Mouse (Mus musculus): ENCODE measurements around the gene Card9. TPM values are rescaled to one million over a fixed set of nuclear protein-coding genes. Genes with fewer than 3 reads are reported as not detected.

The Card9 gene
- polyA plus RNA-seq, 1 experiment from 2014 or later, result 0.62 TPM

- Histone ChIP-seq H3K27me3 (ENCODE audit: insufficient read depth, poor library complexity, severe bottlenecking) (peaks cover 7% of the 10 kb centered on the region), H3K36me3 (no peaks in the 10 kb centered on the region), H3K4me1 (peaks cover 30% of the 10 kb centered on the region), H3K4me3 (no peak overlapping the region), H3K9me3 (0 out of 2 replicates have a peak, but pooled peaks cover 4% of the 10 kb centered on the region), H3K27ac (no peak overlapping the region)
- WGBS, result 54% methylated on average over 1 of the region's 1 CpGs
- no peak for DNase-seq (ENCODE audit: low spot score)
These were observed 56.0 kb downstream of the Card9 start for GRCm38 (mm10) chr2:26304711-26305110.

Other genes with a start within 250 kb of the Card9 start
- gene Nacc2, start 237.7 kb downstream of the Card9 start, polyA plus RNA-seq (2016; fragmentation: Nextera tagmentation; extraction: Ambion mirVana), result 5.1 and 5.4 TPM in 2 replicates
- 0.09 and 0.48 TPM in 2 replicates for gene Lhx3, start 152.6 kb downstream of the Card9 start, polyA plus RNA-seq (2016; fragmentation: Nextera tagmentation; extraction: Ambion mirVana)
- gene Qsox2, start 123.4 kb downstream of the Card9 start, polyA plus RNA-seq (2016; fragmentation: Nextera tagmentation; extraction: Ambion mirVana), result 16.5 and 18.8 TPM in 2 replicates
- 0.02 TPM in 1 of 2 replicates, not detected in the other for gene Ccdc187, start 66.4 kb downstream of the Card9 start, polyA plus RNA-seq (2016; fragmentation: Nextera tagmentation; extraction: Ambion mirVana)
- gene Gpsm1, start 45.4 kb downstream of the Card9 start, polyA plus RNA-seq (2016; fragmentation: Nextera tagmentation; extraction: Ambion mirVana), result 43.7 and 53.9 TPM in 2 replicates
- gene Dnlz, start 8.8 kb downstream of the Card9 start, polyA plus RNA-seq (2016; fragmentation: Nextera tagmentation; extraction: Ambion mirVana), result 32.7 and 34.7 TPM in 2 replicates
- gene Snapc4, start 19.7 kb upstream of the Card9 start, polyA plus RNA-seq (2016; fragmentation: Nextera tagmentation; extraction: Ambion mirVana), result 27.1 and 31.7 TPM in 2 replicates
- 94.7 and 113 TPM in 2 replicates for gene Entr1, start 28.4 kb upstream of the Card9 start, polyA plus RNA-seq (2016; fragmentation: Nextera tagmentation; extraction: Ambion mirVana)
- 153 and 171 TPM in 2 replicates for gene Pmpca, start 28.4 kb upstream of the Card9 start, polyA plus RNA-seq (2016; fragmentation: Nextera tagmentation; extraction: Ambion mirVana)
- 20.5 and 22.7 TPM in 2 replicates for gene Inpp5e, start 48.3 kb upstream of the Card9 start, polyA plus RNA-seq (2016; fragmentation: Nextera tagmentation; extraction: Ambion mirVana)
- 24.7 and 26.4 TPM in 2 replicates for gene Sec16a, start 84.3 kb upstream of the Card9 start, polyA plus RNA-seq (2016; fragmentation: Nextera tagmentation; extraction: Ambion mirVana)
- 13.2 and 16.6 TPM in 2 replicates for gene Notch1, start 155.7 kb upstream of the Card9 start, polyA plus RNA-seq (2016; fragmentation: Nextera tagmentation; extraction: Ambion mirVana)
- 164 and 186 TPM in 2 replicates for gene Egfl7, start 219.1 kb upstream of the Card9 start, polyA plus RNA-seq (2016; fragmentation: Nextera tagmentation; extraction: Ambion mirVana)
- gene Gm20532, start 225.7 kb upstream of the Card9 start, polyA plus RNA-seq (2016; fragmentation: Nextera tagmentation; extraction: Ambion mirVana), result not detected in 2 replicates
- gene Agpat2, start 243.5 kb upstream of the Card9 start, polyA plus RNA-seq (2016; fragmentation: Nextera tagmentation; extraction: Ambion mirVana), result 20.4 and 28.9 TPM in 2 replicates

Data from heart, embryonic 10.5 days (tissue).